Mouse (Mus musculus) natural killer cell, adult 2 months (primary cell): ENCODE data around the gene Lgals2.
A peak's percentile ranks its signal among the peaks of the same experiment; 100 is the strongest.

Source experiments
- DNase-seq, 2 experiments: peaks; one replicate each; pipeline ENCODE4 v3.0.0; 2022; ENCODE audit warnings: low spot score in 2 of 2

The Lgals2 gene

DNA sequence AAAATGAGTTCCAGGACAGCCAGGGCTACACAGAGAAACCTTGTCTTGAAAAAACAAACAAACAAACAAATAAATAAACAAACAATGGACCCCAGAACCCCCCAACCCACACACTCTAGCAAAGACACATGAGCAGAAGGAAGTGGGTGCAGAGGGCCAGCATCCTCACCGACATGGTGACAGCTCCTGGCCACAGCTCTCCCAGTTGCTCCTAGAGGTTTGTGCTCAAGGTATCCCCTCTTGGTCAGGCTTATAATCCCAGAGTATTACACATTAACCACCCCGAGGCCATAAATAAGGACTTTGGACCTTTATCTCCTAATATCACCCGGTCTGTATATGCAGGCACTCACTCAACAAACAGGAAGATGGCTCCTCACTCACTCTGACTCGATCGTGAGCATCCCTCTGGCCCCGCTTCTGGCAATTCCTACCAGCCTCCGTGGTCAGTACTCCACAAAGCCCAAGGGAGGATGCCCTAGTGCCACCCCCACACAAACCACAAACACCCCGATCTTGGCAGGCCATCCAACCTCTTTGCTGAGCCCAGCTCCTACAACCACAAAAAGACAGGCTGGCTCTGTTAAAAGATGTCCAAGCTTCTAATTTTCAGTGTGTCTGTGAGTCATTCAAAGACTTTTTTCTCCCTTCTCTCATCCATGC lies at the start of gene Lgals2:
Gene Lgals2 (minus strand): TSS at position 227 of the 663 bp plus-strand sequence.
- DNase-seq, result no peak

DNA sequence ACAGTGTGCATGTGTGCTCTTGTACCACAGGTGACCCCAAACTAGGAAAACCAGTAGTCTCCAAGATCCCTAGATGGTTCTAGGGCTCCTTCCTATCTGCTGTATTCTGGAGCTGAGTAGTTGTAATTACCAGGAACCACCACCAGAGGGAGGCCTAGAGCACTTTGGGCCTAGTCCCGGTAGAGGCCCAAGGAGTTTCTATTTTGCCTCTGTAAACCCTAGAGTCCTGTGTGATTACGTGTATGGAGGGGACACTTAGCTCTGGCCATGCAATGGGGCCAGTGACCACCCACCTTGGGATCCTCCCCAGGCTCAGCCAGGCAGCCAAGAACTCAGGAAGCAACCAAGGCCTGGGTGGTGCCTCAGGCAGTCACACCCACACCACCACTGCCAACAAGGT lies 47.9 kb upstream of the Lgals2 start:
- DNase-seq, result peak; percentile 75 to 81

DNA sequence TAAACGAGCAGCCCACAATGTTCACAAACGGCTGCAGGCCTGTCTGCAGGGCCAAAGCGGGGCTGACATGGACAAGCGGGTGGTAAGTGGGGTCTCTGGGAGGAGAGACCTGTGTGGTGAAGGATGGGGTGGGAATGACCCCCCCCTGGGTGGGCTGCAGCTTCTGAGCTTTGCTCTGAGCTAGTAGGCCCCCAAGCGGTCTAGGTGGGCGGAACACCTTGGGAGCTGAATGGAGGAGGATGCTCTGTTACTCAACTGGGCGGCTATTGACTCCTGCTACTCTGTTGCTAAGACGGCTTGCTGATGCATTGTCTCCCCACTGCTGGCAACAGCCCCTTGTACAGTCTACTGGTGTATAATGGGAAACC lies 46.1 kb upstream of the Lgals2 start:
- no peak for DNase-seq

DNA sequence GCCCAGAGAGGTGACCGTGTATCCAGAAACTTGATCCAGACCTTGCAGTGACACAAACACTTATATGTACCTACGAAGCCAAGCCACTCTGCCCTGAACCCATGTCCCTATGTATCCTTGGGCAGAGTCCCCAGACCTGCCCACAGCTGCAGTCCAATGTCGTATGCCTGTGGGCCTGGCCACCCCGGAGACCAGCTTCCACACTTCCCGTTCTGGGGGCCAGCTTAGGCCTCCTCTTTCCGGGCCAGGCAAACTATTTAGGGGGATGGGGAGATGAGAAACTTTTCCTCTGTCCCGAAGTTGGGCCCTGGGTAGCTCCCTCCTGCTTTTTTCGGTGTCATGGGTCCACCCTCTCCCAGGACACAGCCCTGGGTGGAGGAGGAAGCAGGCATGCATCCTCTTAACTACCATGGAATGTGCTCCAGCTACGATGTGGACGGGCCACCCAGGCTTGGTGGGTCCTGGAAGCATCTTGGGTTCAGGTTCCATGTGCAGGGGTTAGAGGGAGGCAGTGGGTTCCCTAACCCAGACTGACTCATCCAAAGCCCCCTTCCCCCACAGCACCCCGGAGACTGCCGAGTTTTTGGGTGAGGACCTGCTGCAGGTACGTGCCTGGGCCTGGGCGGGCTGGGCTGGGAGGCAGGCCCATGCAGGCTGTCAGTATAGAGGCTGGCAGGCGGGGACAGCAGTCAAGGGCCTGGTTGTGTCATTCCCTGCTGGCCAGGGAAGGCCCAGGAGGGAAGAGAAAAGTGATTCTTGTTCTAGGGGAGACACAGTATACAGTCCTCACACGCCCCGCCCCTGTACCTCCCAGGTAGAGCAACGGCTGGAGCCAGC lies 45.5 kb upstream of the Lgals2 start:
- no peak for DNase-seq

DNA sequence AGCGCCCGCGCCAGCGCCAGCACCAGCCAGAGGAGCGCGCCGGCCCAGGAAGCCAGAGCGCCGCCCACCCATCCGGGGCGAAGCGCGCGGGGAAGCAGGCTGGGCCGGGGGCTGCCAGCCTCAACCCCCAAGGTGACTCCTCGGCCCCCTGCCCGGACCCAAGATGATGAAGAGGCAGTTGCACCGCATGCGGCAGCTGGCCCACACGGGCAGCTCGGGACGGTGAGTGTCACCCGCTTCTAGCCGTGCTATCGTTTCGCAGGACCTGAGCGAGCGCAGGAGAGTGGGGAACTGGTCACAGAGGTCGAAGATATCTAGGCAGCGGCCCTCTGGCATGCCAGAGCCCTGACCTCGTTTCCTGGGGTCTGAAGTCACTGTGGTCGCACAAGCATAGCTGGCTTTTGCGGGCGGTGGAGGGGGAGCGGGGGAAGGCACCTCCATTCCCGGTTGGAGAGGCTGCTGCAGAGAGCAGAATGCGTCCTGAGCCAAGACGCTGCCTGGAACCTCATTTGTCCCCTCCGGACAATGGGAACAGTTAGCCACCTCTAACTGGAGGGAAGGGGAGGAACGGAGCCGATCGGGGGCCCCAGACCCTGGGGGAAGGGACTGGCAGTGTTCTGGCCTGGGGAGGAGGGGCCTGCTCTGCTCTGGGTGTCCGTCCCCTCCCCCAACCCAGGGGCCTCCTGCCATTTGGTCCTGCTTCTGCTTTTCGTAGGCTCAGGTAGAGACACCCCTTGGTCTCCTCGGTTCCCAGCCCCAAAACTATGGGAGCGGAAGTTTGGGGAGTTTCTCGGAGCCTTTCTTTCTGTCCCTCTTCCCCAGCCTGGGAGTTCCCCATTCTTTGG lies 44.6 kb upstream of the Lgals2 start, which contains the start of gene Sh3bp1:
Gene Sh3bp1 (plus strand): TSS at position 29 of the 845 bp plus-strand sequence.
- no peak for DNase-seq

DNA sequence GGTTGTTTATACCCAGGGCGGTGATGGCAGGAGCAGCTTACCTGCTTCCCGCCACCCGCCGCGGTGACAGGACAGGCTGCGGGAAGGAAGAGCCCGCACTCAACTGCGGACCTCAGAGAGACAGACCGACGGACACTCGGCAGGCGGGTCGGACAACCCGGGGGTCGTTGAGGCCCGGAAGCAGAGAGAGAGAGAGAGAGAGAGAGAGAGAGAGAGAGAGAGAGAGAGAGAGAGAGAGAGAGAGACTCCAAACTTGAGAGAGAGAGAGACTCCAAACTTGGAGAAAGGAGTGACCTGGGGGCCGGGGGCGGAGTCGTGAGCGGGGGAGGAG lies 44.0 kb upstream of the Lgals2 start, which contains the start of gene Gm49510:
Gene Gm49510 (plus strand): TSS at position 259 of the 331 bp plus-strand sequence.
- no peak for DNase-seq

GRCm38 (mm10) chr15:78898507-78899001 lies 43.2 kb upstream of the Lgals2 start:
- DNase-seq, result peak; percentile 38 to 43

- no peak for DNase-seq
Measured at GRCm38 (mm10) chr15:78897488-78897887, 42.2 kb upstream of the Lgals2 start.

DNA sequence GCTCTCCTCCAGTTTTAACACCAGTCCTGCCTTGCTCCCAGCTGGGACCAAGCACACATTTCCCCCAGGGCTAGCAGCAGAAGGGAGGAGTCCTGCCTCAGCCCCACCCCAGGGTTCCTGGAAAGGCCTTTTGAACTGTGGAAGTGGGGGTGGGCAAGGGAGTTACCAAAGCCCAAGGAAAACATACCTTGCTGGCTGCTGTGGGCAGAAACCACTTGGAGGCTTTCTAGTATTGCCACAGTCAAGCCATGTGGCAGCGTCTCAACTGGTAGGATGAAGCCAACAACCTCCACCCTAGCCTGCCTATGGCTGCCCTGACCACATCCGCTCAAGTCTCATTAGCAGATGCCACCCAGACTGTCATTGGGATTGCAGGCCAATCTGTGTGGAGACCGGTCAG lies 40.8 kb upstream of the Lgals2 start:
- DNase-seq, result peak; percentile 65 to 81

DNA sequence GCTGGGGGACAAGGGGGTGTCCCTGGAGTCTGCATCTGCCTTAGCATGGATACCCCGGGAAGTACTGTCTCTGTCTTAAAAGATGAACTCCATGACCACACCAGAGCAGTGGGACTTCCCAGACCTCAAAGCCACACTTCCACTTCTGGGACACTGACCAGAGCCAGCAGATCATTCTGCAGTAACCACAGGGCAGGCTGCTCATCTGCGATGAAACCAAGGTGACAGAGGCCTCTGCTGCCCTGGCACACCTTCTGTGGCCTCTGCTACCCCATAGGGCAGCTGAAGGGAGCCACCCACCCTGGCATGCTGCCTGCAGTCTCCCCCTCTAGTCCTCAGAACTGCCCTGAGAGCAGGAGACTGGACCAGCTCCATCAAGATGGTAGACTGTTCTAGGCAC lies 40.4 kb upstream of the Lgals2 start:
- peak; percentile 59 to 80 for DNase-seq

DNA sequence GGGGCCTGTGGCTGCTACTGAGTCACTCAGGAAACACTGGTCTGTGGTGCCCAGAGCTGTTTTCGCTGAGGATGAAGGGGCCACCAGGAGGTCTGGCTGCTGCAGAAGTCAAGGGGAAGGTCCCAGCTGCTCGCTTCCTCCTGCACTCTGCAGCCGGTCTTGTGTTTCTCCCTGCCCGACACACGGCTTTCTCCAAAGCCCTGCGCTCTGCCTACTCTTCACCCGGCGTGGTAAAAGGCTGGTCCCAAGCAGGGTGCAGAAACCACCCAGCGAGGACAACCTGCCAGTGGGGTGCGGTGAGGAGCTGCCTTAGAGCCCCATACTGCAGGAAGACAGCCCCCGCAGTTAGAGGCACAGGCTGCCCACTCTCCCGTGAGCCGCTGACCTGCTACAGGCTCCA lies 39.4 kb upstream of the Lgals2 start:
- DNase-seq, result peak; percentile 54 to 66

GRCm38 (mm10) chr15:78892440-78892839 lies 37.1 kb upstream of the Lgals2 start:
- DNase-seq, result no peak

- no peak for DNase-seq
Measured at GRCm38 (mm10) chr15:78889401-78889853, 34.1 kb upstream of the Lgals2 start.

- no peak for DNase-seq
Measured at GRCm38 (mm10) chr15:78881828-78882227, 26.5 kb upstream of the Lgals2 start.

DNA sequence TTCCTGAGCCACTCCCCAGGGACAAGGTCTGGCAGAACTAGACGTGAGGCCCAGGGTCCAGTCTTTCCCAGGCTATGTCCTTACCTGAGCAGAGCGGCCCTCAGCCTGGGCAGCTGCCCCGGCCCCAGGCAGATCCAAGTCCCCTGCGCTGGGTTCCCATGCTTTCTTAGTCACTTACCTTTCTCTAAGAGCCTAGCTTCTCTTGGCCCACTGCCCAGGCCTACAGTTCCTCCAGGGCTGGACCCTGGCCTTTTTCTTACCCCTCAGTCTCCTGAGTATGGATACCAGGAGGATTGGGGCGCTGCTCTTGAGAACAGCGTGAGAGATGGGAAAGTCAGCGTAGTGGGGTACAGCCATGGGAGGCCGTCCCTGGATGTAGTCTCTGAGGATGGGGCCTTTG lies 25.1 kb upstream of the Lgals2 start:
- DNase-seq, result no peak

DNA sequence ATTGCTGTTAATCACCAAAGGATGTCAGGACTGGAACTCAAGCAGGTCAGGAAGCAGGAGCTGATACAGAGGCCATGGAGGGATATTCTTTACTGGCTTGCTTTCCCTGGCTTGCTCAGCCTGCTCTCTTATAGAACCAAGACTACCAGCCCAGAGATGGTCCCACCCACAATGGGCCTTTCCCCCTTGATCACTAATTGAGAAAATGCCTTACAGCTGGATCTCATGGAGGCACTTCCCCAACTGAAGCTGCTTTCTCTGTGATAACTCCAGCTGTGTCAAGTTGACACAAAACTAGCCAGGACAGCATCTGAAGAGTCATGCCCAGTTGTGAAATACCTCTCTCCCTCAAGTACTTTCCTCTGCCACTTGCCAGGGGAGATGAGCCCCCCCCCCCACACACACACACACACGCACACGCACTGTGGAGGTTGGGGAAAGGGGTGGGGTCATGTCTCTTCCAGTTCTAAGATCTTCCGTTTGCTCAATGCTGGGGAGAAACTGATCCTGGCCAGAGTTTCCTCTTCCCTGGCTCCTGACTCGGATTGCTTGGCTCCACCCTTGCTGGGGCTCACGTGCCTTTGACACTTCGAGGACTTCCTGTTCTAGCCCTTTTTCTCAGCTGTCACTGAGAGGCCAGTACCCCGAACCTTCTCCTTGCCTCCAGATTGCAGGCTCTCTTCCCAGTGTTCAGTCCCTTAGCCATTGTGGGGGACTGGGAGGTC lies 23.6 kb upstream of the Lgals2 start:
- DNase-seq, result peak in 1 of 2 experiments; percentile 39

- no peak for DNase-seq
Measured at GRCm38 (mm10) chr15:78877810-78878390, 22.6 kb upstream of the Lgals2 start.

DNA sequence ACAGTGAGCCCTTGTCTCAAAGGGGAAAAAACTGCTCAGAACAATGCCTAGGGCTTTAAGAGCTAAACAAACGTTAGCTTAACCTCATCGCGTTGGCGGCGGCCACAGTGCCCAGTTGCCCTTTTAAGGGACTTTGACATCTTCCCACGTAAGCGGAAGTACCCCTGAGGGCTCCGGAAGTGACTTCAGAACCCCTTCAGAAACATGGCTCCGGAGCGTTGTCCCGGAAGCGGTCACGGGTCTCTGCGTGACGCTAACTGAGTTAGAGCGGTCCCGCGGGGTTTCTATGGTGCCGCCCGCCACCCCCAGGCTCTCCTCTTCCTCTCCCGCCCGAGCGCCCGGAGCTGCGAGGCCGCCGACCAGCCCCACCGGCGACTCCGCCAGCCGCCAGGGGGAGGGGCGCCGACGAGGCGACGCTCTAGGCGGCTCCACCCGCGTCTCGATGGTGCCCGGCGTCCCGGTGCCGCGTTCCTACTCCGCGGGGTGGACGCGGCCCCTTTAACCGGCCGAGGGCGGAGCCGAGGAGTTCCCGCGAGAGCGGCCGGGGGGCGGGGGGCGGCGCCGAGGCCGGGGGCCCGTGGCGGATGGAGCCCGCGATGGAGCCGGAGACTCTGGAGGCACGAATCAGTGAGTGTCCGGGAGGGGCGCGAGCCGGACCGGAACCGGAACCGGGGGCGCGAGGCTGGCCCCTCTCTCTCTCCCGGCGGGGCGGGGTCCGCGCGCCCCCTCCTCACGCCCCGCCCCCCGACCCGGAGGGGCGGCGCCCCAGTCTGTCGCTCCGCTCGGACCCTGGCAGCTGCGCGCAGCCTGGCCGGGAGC lies 21.9 kb upstream of the Lgals2 start, which contains the start of gene Gga1:
Gene Gga1 (plus strand): TSS at position 200 of the 819 bp plus-strand sequence.
- peak; percentile 96 for DNase-seq

DNA sequence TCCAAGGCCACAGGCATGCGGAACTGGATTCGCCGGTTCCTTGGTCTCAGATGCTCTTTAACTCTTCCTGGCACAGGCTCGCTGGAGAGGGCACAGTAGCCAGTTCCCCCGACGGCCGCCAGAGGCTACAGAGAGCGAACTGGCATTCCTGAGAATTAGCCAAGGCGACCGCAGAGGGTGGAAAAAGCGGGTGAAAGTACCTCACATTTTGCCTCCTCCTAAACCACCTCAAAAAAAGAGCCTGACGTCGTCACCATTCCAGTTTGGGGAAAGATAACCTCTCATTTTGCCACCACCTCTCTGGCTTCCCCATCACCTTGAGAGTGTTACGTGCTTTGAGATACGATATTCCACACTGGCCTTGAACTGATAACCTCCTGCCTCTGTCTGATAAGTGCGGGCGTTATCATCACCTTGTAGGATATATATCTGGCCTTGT lies 20.9 kb upstream of the Lgals2 start:
- peak; percentile 37 to 48 for DNase-seq

- no peak for DNase-seq
Measured at GRCm38 (mm10) chr15:78875537-78875936, 20.2 kb upstream of the Lgals2 start.
